Mouse (Mus musculus) left cerebral cortex, postnatal 14 days (tissue): ENCODE measurements around the gene Mrm3. TPM values are rescaled to one million over a fixed set of nuclear protein-coding genes. Genes with fewer than 3 reads are reported as not detected.

ENCODE experiments used
- DNase-seq, 2 experiments: peaks; one replicate each; pipeline ENCODE4 v3.0.0; 2021 to 2022; ENCODE audit warnings: low spot score in 2 of 2, mixed read lengths in 1 of 2
- intact Hi-C: fragments of 180-260 bp; cut with DNase I; formaldehyde crosslinking; loops from one replicate; pipeline ENCODE4 v1.15.1; 2025
- total RNA-seq, 2 experiments: library from RNA; stranded (reverse); gene quantifications; 2 replicates each; pipeline ENCODE4 v1.2.3; 2021

Gene Mrm3
- total RNA-seq, 2 experiments from 2014 or later: 15.0 to 15.1 TPM

DNA sequence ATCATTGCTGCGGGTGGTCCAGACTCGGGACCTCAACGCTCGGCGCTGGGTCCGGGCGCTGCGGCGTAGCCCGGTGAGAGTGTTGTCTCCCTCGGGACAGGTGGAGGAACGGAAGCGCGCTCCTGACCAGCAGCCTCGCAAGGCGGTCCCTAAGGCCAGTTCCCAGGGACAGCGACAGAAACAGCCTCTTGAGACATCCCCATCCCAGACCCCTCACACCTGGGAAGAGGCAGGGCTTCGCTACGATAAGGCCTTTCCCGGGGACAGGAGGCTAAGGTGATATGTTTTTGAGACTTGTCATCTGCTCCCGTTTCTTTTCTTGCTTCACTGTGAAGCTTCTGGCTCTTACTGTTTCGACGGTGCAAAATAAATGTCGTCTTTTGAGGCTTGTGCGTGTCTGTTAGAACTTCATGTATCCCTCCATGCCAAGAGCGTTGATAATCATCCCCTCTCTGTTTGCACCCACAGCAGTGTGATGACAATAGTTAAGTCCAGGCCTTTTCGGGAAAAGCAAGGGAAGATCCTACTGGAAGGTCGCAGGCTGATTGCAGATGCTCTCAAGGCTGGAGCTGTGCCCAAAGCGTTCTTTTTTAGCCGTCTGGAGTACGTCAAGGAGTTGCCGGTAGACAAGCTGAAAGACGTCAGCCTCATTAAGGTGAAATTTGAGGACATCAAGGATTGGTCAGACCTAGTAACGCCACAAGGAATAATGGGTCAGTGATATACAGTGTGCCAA, 464 bp downstream of the Mrm3 start:
- no peak for DNase-seq
- intact Hi-C loops: no loop called here

DNA sequence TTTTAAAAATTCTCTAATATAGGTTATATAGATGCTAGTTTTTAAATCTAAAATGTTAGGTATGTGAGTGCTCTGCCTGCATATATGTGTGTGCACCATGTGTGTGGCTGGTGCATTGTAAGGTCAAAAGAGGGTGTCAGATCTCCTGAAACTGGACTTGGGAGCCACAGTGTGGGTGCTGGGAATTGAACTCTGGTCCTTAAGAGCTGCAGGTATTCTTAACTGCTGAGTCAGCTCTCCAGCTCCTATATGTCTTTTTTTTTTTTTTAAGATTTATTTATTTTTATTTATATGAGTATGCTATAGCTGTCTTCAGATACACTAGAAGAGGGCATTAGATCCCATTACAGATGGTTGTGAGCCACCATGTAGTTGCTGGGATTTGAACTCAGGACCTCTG, 2.9 kb downstream of the Mrm3 start:
- DNase-seq: no peak
- intact Hi-C loops: no loop called here

DNA sequence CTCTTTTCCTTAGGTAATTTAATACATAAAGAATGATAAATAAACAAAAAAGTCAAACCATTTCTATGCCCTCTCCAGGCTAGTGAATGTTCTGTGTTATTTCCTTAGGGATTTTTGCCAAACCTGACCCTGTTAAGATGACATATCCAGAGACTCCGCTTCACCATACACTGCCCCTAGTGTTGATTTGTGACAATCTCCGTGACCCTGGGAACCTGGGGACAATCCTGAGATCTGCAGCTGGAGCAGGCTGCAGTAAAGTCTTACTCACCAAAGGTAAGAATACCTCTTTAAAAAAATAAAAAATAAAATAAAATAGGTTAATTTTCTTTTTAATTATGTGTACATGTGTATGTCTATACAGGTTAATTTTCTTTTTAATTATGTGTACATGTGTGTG, 3.7 kb downstream of the Mrm3 start:
- intact Hi-C loops: no loop called here
- DNase-seq: no peak

DNA sequence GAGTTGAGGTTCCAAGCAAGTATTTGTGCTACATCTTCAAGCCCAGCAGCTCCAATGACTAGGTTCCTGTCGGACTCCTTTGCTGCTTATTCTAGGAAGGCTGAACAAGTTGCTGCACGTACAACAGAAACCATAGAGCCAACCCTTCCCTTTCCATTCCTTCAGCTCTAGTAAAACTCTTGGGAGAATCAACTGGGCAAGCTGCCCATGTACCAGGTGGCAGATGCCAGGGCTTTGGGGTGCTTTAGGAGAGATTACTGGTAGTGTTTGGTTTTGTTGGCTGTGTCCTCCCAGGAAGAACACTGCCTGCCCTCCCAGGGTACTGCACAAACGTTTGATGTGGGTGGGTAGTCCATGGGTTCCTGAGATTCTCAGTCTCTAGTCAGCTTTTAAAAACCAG, 8.5 kb downstream of the Mrm3 start:
- no peak for DNase-seq
- intact Hi-C loops: no loop called here

DNA sequence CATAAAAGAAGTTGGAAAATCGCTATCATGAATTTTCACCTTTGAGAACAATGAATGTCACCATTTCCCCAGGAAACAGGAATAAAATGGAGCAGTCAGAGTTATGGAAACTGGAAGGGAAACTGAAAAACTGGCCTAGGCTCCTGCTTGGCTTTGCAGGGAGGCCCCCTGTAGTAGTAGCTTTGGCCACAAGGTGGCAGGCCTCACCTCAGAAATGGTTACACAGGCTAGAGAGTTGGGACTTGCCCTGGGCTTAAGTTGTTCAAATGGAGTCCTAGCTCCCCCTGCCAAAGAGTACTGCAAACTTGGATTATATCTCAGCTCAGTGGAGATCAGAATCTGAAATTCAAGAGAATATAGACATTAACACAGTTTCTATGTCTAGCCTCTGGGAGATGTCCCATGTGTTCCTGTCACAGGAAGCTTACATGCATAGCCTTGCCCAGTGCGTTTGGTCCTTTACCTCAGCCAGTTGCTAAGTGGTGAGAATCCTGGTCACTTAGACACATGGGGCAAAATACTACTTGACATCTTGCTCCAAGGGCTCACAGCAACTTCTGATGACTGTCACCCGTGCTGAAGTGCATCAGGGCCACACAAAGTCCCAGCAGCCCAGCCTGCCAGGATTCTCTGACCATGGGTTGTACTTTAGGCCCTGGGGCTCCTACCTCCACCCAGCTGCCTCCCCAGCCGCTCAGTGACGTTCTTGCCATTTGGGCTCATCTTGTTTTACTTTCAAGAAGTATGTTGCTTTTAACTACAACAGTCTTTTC, 9.8 kb downstream of the Mrm3 start:
- intact Hi-C loops: loop anchor here (1.0 kb wide), 1 partner anchor 147 kb away; no protein-coding TSS in a partner anchor
- DNase-seq: peak; percentile 86 to 88

DNA sequence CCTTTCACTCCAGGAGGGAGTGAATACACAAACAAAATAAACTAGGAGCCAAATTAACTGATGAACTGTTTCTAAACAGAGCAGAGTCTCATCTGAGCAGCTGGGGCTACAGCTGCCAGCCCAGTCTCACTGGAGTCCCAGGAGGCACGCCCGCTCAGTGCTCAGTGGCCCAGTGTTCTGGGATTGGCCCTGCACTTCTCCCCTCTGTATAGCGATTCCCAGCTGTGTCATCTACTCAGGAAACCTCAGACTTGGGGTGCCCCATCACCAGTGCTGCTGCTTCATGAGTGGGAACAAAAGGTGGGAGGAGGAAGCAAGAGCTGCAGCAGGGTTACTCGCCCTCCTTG, 10.4 kb downstream of the Mrm3 start:
- intact Hi-C loops: loop anchor here (1.0 kb wide), 1 partner anchor 146 kb away; no protein-coding TSS in a partner anchor

DNA sequence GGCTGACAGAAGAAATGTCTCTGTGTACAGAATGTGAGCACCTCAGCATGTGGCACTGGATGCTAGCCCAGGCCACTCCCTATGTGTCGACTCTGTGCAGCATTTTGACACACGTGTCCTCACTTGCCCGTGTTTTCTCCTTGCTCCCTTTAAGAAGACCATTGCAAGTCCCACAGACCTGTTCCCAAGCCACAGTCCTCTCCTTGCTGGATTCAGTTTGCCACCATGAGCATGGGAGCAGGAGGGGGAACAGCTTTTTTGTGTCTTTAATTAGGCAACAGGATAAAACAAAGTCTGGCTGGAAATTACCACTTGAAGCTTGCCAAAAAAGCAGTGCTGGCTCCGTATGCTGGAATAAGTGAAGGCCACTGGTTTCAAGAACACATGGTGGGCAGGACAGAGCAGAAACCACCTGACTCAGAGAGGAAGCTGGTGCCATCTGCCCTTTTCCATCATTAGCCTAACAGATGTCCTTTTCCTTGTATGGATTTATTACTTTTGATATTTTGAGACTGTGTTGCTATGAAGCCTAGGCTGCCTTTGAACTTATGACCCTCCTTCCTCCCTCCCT, 12.0 kb downstream of the Mrm3 start:
- intact Hi-C loops: no loop called here
- peak; percentile 36 to 57 for DNase-seq

More for the DNA sequence above, 10.4 kb downstream of the Mrm3 start:
- no peak for DNase-seq

DNA sequence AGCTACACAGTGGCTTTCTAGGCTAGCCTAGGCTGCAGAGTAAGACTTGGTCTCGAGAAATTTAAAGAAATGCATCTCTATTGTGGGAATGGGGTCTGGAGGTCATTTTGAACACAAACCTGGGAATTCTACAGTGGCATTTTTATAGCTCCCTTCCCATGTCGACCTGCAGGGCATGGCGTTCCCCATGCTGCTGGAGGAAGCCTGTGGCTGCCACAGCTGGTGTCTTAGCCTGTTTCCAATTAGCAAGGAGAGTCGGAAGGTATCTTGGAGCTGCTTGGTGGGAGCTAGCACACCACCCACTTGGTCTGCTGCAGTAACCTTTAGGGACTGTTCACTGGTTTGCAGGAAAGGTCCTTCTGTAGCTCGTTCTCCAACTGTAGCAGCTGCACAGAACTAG, 12.6 kb downstream of the Mrm3 start:
- DNase-seq: no peak
- intact Hi-C loops: no loop called here

DNA sequence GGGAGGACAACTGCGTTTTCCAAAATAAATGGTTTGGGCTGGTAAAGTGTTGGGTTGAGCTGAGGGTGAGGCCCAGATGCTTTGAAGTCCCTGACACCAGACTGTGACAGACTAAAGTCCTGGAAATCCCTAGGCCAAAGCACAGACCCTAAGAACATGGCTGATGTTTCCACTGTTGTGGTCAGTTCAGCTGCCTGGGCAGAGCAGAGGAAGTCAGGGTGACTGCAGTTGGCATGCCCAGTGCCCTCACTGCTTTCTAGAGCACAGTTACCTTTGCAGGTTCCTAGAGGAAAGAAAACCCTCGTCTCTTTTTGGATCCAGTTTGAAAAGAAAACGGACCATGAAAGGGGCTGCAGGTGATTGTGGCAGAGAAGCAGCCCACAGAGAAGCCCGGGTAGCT, 13.9 kb downstream of the Mrm3 start:
- intact Hi-C loops: no loop called here
- no peak for DNase-seq

DNA sequence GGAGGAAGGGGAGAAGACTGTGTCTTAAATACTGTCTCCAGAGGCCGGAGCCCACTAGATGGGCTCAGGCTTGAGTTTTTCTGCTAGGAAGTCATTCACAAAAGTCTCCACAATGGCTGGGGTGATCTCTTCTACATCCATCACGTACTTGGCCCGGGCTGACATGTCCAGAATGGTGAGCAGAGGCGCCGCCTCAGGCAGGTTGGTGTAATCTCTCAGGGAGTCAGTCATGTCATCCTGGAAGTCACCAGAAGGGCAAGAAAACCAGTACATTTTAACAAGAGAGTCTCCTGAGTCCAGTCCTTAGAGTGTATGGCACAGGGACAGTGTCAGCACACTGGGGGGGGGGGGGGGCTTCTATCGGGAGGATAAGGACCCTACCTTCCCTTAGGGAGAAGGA, 15.0 kb downstream of the Mrm3 start:
- intact Hi-C loops: no loop called here
- no peak for DNase-seq

DNA sequence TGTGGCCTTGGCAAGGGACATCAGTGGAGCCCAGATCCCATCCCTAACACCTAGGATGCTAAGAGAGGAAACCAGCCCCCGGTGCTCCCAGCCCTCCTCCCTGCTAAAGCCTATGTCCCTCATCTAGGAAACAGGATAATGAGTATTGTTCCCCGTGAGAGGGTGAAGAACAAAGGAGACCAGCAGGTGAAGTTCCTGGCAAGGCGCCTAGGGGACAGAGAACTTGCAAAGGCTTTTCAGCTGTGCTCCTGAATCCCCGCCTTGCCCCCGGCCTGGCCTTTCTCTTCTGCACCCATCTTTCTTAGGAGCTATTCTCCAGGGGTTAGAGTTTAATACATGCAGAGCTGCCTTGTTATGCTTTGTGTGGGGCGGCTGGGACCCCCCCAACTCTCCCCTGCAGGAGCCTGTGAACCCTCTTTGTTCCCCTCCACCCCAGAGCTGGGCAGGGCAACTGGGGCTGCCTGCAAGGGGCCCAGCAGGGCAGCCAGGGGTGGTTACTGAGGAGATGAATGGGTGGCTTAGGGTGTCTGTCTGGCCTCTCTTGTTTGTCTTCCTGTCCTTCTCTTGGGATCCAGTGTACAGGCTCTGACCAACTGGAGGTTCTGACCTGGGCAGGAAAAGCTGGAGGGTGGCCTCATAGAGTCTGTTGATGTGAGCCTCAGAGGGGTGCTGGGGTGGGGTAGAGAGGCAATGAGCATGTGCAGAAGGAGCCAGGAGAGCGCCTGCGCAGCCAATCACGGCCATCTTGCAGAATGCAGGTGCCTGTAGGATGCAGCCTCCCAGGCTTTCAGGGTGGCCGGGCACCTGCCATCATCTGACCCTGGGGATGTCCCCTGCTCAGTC, 16.9 kb downstream of the Mrm3 start:
- intact Hi-C loops: no loop called here

DNA sequence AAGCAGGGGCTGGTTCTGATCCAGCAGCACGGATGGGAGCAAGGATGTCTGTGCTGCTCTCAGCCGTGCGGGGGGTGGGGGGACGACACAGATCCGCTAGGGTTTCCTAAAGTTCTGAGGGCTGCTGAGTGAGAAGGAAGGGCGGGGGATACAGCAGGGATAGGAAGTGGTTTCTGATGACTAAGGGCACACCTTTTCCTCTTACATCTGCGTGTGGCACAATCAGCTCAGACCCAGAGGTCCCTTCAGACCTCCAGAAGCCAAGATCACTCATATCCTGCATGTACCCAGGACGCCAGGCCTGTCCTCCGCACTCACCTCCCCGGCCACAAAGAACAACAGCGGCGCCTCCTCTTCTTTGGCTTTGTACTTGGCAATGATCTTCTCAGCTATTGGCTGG, 17.7 kb downstream of the Mrm3 start:
- no peak for DNase-seq
- intact Hi-C loops: no loop called here

More for the DNA sequence above, 16.9 kb downstream of the Mrm3 start:
- no peak for DNase-seq

DNA sequence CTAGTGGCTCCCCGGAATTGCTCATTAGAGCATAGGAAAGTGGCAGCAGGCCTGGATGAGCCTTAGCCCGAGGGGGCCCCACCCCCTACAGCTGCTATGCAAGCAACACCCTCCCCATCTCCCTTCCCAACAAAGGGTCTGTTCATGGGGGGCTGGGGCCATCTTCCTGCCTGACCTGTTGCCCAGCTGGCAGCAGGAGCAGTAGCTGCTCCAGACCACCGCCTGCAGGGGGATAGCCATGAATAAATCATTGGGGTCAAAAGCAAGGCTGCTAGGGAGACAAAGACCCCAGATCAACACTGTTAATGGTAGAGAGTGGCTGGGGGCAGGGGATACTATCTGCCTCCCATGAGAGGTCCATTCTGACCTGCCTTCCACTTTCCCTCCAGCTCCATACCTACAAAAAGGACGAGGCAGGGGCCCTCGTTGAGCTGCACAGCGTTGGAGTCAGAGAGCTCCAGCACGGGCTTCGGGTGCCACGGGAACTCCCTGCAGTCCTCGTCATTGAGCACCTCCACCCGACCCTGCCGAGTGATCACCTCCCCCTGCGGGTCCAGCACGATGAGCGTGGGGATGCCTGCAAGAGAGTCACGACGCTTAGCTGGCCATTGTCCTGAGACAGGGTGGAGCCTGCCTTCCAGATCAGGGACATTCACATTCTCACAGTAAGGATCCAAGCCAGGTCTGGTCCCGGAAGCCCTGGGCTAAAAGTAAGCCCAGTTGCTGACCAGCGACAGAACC, 19.3 kb downstream of the Mrm3 start:
- intact Hi-C loops: no loop called here
- DNase-seq: no peak

DNA sequence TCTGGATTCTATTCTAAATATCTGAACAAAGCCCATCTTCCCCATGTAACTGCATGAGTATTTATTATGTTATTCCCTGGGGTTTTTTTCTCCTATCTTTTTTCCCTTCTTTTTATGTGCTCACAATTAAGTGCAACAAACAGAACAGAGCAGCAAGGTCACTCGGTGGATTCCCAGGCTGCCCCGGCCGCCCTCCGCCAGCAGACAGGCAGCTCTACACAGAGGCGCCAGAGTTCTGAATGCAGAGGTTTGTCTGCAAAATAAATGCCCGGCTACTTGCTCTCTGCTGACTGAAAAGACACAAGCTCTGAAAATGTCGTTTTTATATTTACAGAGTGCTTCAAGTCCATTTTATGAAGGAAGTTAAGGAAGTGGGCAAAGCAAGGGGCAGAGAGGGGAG, 24.0 kb downstream of the Mrm3 start:
- no peak for DNase-seq
- intact Hi-C loops: no loop called here

DNA sequence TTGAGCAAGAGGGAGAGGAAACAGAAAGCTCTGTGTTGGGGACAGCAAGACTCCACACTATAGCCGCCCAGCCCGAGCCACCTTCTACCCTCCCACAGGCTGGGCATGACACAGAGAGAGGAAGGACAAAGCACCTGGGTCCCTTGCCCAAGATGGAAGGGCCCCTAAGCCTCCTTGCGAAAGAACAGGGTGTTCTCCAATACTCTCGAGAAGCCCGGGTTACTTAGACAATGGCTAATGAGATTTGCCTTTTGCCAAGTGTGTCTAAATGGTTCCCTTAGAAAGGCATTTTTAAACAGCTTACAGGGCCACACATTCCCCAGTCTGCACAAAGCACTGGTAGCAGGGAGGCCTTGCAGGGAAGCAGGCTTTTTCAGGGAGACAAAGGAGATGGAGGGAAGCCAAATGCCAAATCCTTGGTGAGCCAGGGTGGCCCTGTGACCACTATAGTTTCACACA, 24.5 kb downstream of the Mrm3 start:
- peak in 1 of 2 experiments; percentile 54 for DNase-seq
- intact Hi-C loops: no loop called here

DNA sequence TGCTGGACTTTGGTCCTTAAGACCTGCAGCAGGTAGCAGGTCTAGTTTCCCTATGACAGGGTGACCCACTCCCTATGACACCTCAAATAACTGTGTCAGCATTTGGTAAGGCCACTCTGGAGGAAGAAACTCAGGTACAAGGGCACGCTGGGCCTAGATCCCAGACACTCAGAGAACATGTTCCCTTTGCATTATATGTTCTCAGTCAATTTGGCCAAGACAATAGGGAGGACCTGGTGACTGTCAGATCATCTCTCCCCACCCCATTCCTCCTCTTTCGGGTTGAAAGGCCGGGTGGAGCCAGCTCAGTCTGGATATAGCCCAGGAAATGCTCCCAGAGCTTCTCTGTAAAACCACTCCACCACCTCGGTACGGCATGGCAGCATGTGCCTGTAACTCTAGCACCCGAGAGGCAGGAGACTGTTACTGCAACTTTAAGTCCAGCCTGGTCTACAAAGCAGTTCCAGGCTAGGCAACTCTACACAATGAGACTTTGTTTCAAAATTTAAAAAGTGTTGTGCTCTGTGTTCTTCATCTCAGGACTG, 25.1 kb downstream of the Mrm3 start:
- intact Hi-C loops: no loop called here
- DNase-seq: no peak

DNA sequence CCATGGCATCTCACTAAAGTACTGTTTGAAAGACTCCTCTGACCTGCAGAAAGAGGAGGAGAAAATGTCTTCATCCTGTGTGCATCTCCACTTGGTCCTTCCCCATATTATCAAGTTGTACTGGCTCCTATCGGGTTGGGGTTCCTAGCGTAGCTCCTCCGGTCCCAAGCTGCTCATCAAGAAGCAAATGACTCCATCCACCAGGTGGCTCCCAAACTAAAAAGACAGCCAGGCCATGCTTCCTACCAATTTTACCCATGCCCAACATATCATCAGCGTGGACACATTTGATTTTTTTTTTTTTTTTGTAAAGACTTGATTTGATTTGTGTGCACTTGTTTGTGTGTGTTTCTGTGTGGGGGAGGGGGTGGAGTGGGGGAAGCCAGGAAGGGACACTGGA, 28.9 kb downstream of the Mrm3 start:
- intact Hi-C loops: no loop called here
- DNase-seq: no peak

DNA sequence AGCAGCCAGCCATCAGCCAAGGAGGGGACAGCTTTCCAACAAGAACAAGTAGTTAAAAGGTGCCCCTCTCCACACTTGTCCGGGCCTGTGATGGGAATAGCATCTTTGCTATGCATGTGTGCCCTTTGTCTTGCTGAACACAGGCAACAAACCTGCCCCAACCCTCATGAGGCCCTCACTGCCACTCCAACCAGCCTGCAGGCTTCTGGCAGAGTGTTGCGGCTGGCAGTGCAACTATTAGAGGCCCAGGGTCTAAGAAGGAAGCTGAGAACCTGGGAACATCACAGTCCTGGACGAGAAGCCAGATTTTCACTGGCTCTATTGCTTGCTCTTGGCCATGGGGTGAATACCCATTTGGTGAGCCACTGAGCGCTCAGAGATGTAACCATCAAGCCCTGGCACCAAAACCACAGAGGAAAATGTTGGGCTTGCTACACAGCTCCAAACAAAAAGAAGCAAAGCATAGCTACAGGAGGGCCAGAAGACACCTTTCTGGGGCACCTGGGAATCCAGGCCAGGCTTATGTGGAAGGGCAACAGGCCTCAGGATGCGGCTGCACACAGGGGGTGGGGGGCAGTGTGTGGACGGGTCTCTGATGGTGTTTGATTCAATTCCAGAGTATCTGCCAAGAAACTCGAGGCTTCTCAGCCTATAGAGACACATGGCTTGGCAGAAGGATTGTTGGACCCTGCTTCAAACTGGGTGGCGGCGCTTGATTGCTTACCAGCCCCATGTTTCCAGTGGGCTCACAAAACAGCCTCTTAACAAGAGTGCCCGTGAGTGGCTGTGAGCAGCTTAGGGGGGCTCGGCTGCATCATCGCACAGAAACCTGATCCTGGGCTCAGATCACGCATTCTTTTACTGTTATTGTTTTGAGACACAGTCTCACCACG, 35.7 kb downstream of the Mrm3 start:
- DNase-seq: no peak
- intact Hi-C loops: no loop called here
